19 mouse cellular contexts compared by ENCODE assay signal in the genomic region with DNA sequence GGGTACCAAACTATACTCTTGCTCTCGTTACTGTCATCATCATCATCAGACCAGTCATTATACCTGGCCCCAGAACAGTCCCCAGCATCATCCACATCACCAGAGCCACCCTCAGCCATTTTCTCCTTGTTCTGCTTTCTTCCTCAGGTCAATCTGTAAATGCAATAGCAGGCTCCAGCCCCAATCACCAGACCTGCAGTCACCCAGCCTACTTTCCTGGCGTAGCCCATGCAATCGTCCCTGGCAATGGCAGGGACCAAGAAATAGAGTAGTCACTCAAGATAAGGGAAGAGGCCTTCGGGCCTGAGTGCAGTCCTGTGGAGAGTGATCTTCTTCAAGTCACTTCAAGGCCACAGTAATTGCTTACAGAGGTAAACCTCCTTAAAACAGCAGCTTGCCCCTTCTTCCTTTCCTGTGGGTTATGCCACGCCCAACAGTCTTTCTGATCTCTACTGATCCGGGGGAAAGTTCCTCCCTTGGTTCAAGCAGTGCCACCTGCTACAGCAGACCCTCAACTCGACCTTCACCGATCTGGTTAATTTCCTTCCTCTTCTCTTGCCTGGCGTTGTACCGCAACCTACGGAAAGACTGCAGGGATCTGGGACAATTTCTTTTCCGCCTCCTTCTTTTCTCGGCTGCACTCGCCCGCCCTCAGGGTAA. TPM values are rescaled to one million over a fixed set of nuclear protein-coding genes. Genes with fewer than 3 reads are reported as not detected.
"Had no signal": no experiment of that assay in that cellular context is flagged by ENCODE, and none has a peak within 500 bp of the region (broad histone marks: within the 10 kb centered on the region; RNA-seq: fewer than 3 reads in every experiment).

No protein-coding gene starts in this region.

RNA-seq across cellular contexts. Expression of a gene that starts 20.2 kb away (rescaled TPM):
- total RNA-seq: layer of hippocampus, adult 2 months; layer of hippocampus, postnatal 25 days; left cerebral cortex, adult 18-20 months; left cerebral cortex, postnatal 25 days had no signal
- polyA plus RNA-seq: intestine, postnatal 0 days; kidney, adult 2 months; kidney, embryonic 14.5 days; kidney, postnatal 0 days; limb, embryonic 10.5 days; limb, embryonic 13.5 days; liver, embryonic 12.5 days; lung, embryonic 14.5 days; lung, postnatal 0 days; midbrain, embryonic 12.5 days; midbrain, embryonic 15.5 days; myocyte; neural tube, embryonic 13.5 days; testis, adult 2 months had no signal

RNA-seq across cellular contexts. Expression of a gene that starts 38.5 kb away (rescaled TPM):
- polyA plus RNA-seq: kidney, embryonic 14.5 days; limb, embryonic 10.5 days; liver, embryonic 12.5 days; lung, embryonic 14.5 days; macrophage; midbrain, embryonic 12.5 days; neural tube, embryonic 13.5 days had no signal
